Mouse (Mus musculus): ENCODE measurements at regions not wholly inside any gene's neighbourhood (a gene's known extent, or its start where the extent isn't known, plus 50 kb on each side); places are given as distances from the start of the nearest gene placed in this dataset.

DNA sequence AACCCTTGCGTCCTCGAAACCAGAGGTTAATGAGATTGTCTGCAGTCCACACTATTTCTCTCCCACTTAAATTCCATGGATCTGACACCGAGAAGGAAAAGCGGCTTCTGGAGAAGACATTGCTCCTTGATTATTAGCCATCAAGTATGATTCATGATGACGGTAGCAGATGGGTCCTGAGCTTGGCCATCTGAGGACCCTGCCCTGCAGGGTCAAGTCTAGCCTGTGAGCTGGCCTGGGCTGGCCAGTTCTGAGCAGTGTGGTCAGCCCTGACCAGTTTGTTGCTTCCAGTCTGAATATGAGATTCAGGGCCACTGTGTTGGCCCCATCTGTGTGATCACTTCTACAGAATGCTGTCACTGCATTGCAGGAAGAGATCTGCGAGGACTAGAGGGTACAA is 1275.9 kb upstream of the A1bg start:
- DNase-seq: no peak
- Histone ChIP-seq H3K27me3 (ENCODE audit: control insufficient read depth, insufficient read depth, low read length) (no peaks in the 10 kb centered on the region; the same call in 1 of the 2 replicates), H3K4me1 (ENCODE audit: control insufficient read depth, insufficient read depth, low read length) (no peaks in the 10 kb centered on the region), H3K27ac (ENCODE audit: insufficient read depth, low read length) (no peak overlapping the region), H3K4me3 (replicated peaks; ENCODE audit: insufficient read depth, low read depth, low read length) (no peak overlapping the region)
- TF ChIP-seq CTCF (IDR thresholded peaks at IDR 0.05; ENCODE audit: borderline replicate concordance, insufficient read depth, low read depth, low read length) (no peak), POLR2A (IDR thresholded peaks at IDR 0.05; ENCODE audit: borderline replicate concordance, insufficient read depth, low read length) (no peak)
- WGBS: 93% methylated on average over 6 of the region's 6 CpGs

DNA sequence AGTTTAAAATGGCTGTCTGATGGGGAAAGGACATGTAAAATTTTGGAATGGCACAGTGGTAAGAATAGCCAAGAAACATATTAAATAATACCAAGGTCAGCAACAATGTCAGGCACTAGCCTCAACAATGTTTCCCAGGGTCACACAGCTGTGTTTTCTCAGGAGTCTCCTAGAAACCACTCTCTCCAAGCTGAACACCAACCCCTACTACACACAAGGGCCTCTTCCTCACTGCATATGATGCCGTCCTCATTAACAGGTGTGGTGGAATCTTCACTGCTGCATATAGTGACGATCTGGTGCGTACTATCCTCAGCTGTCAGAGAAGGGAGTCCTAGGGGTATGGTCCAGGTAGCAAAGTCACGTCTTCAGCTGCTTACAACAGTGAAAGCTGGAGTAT is 1275.4 kb upstream of the A1bg start:
- no peaks in the 10 kb centered on the region; the same call in 1 of the 2 replicates for H3K27me3 ChIP-seq (ENCODE audit: control insufficient read depth, insufficient read depth, low read length)
- WGBS: 93% methylated on average over 4 of the region's 4 CpGs
- no peaks in the 10 kb centered on the region for H3K4me1 ChIP-seq (ENCODE audit: control insufficient read depth, insufficient read depth, low read length)
- no peak overlapping the region for H3K4me3 ChIP-seq (replicated peaks; ENCODE audit: insufficient read depth, low read depth, low read length)
- no peak for TF ChIP-seq CTCF (IDR thresholded peaks at IDR 0.05; ENCODE audit: borderline replicate concordance, insufficient read depth, low read depth, low read length)
- no peak for TF ChIP-seq POLR2A (IDR thresholded peaks at IDR 0.05; ENCODE audit: borderline replicate concordance, insufficient read depth, low read length)
- no peak for DNase-seq
- no peak overlapping the region for H3K27ac ChIP-seq (ENCODE audit: insufficient read depth, low read length)

DNA sequence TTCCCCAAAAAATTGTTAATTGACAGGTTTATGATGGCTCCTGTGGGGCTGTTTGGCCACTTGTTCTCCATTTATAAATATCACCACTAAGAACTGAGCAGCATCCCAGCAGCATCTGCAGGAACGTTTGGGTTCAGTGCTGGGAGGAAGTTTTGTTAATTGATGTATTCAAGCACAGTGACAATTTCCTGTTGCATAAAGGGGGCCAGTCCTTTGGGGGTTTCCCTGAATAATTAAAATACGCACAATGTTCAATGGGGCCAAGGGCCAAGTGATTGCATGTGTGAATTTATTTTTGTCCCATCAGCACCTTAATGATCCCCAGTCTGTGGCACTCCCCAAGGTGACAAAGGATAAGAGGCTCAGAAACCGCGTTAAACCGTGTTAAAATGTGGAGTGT is 1272.6 kb upstream of the A1bg start:
- no peaks in the 10 kb centered on the region for H3K4me1 ChIP-seq (ENCODE audit: control insufficient read depth, insufficient read depth, low read length)
- WGBS: 82% methylated on average over 5 of the region's 5 CpGs
- TF ChIP-seq POLR2A (IDR thresholded peaks at IDR 0.05; ENCODE audit: borderline replicate concordance, insufficient read depth, low read length) (no peak), CTCF (IDR thresholded peaks at IDR 0.05; ENCODE audit: borderline replicate concordance, insufficient read depth, low read depth, low read length) (no peak)

DNA sequence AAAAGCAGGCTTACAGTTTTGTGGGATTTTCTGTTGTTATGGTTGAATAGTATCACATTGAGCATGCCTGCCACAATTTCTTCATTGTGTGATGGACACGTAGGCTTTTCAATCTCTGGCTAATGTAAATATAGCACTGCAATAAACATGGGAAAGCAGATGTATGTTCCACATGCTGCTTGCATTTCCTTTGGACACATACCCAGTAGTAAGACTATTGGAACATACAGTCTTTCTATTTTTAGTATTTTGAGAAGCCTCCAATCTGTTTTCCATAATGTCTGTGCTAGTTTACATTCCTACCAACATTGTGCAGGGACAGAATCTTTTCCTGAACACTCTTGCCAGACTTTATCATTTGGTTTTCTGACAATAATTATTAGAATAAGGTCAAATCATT is 1269.9 kb upstream of the A1bg start:
- H3K27ac ChIP-seq (ENCODE audit: insufficient read depth, low read length): no peak overlapping the region
- H3K27me3 ChIP-seq (ENCODE audit: control insufficient read depth, insufficient read depth, low read length): no peaks in the 10 kb centered on the region
- no peak for DNase-seq
- no peaks in the 10 kb centered on the region for H3K4me1 ChIP-seq (ENCODE audit: control insufficient read depth, insufficient read depth, low read length)
- no peak overlapping the region for H3K4me3 ChIP-seq (replicated peaks; ENCODE audit: insufficient read depth, low read depth, low read length)
- no peak for TF ChIP-seq POLR2A (IDR thresholded peaks at IDR 0.05; ENCODE audit: borderline replicate concordance, insufficient read depth, low read length)
- no peak for TF ChIP-seq CTCF (IDR thresholded peaks at IDR 0.05; ENCODE audit: borderline replicate concordance, insufficient read depth, low read depth, low read length)
- WGBS: 96% methylated on average over 1 of the region's 1 CpGs

More for the DNA sequence above, 1272.6 kb upstream of the A1bg start:
- no peaks in the 10 kb centered on the region; the same call in 1 of the 2 replicates for H3K27me3 ChIP-seq (ENCODE audit: control insufficient read depth, insufficient read depth, low read length)
- DNase-seq: no peak
- no peak overlapping the region for H3K4me3 ChIP-seq (replicated peaks; ENCODE audit: insufficient read depth, low read depth, low read length)
- H3K27ac ChIP-seq (ENCODE audit: insufficient read depth, low read length): no peak overlapping the region

DNA sequence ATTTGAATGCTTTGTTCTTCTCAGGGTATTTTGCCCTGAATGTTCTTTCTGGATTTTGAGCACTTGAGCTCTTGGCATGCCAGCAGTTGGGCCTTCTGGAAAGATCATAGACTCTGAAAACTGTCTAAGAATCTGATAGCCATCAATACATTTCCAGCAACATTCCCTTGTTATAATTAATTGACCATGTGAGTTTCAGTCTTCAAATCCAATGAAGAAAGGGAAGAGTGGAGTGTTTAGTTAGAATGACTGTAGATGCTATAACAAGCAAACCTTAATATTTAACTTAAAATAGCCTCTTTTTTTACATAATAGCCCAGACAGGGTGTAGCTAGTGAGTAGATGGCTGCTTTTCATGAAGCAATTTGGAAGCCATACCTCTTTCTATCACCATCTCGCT is 1268.8 kb upstream of the A1bg start:
- Histone ChIP-seq H3K4me1 (ENCODE audit: control insufficient read depth, insufficient read depth, low read length) (no peaks in the 10 kb centered on the region), H3K27me3 (ENCODE audit: control insufficient read depth, insufficient read depth, low read length) (no peaks in the 10 kb centered on the region), H3K4me3 (replicated peaks; ENCODE audit: insufficient read depth, low read depth, low read length) (no peak overlapping the region), H3K27ac (ENCODE audit: insufficient read depth, low read length) (no peak overlapping the region)
- 100% methylated on average over 1 of the region's 1 CpGs for WGBS
- DNase-seq: no peak
- TF ChIP-seq CTCF (IDR thresholded peaks at IDR 0.05; ENCODE audit: borderline replicate concordance, insufficient read depth, low read depth, low read length) (no peak), POLR2A (IDR thresholded peaks at IDR 0.05; ENCODE audit: borderline replicate concordance, insufficient read depth, low read length) (no peak)

DNA sequence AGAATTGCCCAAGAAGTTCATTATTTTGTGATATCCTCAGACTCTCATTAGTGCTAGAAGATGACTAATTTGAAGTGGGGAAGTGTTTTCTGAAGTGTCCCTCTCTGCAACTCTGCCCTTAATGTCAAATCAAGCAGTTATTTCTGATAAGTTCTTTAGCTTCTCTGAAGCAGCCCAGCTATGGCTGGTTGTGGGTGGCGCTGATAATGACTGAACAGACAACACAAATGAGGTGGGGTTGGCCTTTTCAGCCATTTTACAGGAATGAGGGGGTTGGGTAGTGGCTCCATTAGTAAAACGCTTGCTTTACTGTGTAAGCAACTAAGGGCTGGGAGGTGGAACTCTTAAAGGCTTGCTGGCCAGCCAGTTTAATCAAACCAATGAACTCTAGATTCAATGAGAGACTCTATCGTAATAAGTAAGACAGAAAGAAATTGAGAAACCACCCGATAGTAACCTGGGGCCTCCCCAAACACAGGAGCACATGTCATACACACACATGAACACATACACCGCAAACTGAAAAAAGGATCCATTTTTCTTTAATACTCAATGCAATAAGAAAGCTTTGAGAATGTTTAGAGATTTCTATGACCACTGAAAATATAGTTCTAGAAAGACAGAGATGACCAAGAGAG is 1268.3 kb upstream of the A1bg start:
- no peak overlapping the region for H3K4me3 ChIP-seq (replicated peaks; ENCODE audit: insufficient read depth, low read depth, low read length)
- H3K27me3 ChIP-seq (ENCODE audit: control insufficient read depth, insufficient read depth, low read length): no peaks in the 10 kb centered on the region
- no peak for DNase-seq
- H3K27ac ChIP-seq (ENCODE audit: insufficient read depth, low read length): no peak overlapping the region
- no peak for TF ChIP-seq POLR2A (IDR thresholded peaks at IDR 0.05; ENCODE audit: borderline replicate concordance, insufficient read depth, low read length)
- no peak for TF ChIP-seq CTCF (IDR thresholded peaks at IDR 0.05; ENCODE audit: borderline replicate concordance, insufficient read depth, low read depth, low read length)
- H3K4me1 ChIP-seq (ENCODE audit: control insufficient read depth, insufficient read depth, low read length): no peaks in the 10 kb centered on the region
- 96% methylated on average over 5 of the region's 5 CpGs for WGBS

DNA sequence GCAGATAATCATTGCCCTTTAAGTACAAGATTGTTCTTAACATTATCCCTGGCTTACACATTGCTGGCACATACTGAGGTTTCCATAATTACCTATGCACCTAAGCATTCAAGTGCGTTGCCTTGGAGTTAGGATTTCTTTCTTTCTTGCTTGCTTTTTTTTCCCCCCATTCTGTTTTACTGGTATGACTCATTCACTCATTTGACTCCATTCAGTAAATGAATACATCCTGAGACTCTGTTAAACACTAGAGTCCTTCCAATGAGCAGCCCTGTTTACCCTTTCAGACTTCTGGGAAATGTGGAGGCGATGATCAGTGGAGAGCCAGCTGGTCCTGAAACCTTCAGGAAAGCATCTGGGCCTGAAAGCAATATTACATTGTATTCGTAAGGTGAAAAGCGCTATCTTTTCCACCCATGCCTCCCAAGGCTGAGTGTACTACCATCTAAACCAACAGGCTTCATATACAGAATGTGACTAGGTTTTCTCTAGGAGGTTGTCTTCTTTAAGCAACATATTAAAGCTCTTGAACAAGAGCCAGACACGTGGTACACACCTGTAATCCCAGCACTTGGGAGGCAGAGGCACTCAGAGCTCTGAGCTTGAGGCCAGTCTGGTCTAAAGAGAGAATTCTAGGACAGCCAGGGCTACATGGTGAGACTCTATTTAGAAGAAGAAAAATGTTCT is 1267.6 kb upstream of the A1bg start:
- Histone ChIP-seq H3K4me3 (replicated peaks; ENCODE audit: insufficient read depth, low read depth, low read length) (no peak overlapping the region), H3K27me3 (ENCODE audit: control insufficient read depth, insufficient read depth, low read length) (no peaks in the 10 kb centered on the region), H3K27ac (ENCODE audit: insufficient read depth, low read length) (no peak overlapping the region), H3K4me1 (ENCODE audit: control insufficient read depth, insufficient read depth, low read length) (no peaks in the 10 kb centered on the region)
- 94% methylated on average over 5 of the region's 5 CpGs for WGBS
- no peak for DNase-seq
- TF ChIP-seq POLR2A (IDR thresholded peaks at IDR 0.05; ENCODE audit: borderline replicate concordance, insufficient read depth, low read length) (no peak), CTCF (IDR thresholded peaks at IDR 0.05; ENCODE audit: borderline replicate concordance, insufficient read depth, low read depth, low read length) (no peak)

DNA sequence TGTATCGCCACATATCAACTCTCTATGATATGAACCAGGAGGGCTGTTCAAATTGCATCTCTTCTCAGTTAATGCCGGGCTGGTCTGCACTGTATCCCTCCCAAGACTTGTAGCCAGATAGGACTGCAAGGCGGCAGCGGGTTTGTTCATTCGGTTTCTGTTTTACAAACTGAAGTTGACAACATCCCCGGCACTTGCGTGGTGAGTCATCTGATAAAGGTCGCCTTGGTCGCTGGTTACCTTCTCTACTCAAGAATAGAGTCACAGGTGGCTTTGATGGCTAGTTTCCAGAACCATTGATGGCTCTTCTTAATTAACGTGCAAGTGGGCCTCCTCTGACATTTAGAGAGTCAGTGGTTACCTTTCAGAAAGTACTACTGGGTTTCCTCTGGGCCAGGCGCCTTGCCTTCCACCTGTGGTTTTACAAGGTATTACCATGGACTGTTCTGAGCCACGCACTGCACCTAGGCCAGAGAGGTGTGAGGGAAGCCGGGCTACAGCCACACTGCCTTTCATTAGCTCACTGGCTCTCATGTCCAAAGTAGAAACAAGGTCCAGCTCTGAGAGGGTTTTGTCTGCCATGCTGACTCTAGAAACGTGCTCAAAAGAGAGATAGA is 1266.9 kb upstream of the A1bg start:
- Histone ChIP-seq H3K27me3 (ENCODE audit: control insufficient read depth, insufficient read depth, low read length) (no peaks in the 10 kb centered on the region), H3K4me1 (ENCODE audit: control insufficient read depth, insufficient read depth, low read length) (no peaks in the 10 kb centered on the region), H3K4me3 (replicated peaks; ENCODE audit: insufficient read depth, low read depth, low read length) (no peak overlapping the region), H3K27ac (ENCODE audit: insufficient read depth, low read length) (no peak overlapping the region)
- TF ChIP-seq CTCF (IDR thresholded peaks at IDR 0.05; ENCODE audit: borderline replicate concordance, insufficient read depth, low read depth, low read length): no peak
- TF ChIP-seq POLR2A (IDR thresholded peaks at IDR 0.05; ENCODE audit: borderline replicate concordance, insufficient read depth, low read length): no peak
- WGBS: 93% methylated on average over 14 of the region's 14 CpGs
- DNase-seq: no peak

All from cerebellum, adult 2 months (tissue).